Mouse (Mus musculus): ENCODE data around the gene Htr5a.

Gene Htr5a

DNA sequence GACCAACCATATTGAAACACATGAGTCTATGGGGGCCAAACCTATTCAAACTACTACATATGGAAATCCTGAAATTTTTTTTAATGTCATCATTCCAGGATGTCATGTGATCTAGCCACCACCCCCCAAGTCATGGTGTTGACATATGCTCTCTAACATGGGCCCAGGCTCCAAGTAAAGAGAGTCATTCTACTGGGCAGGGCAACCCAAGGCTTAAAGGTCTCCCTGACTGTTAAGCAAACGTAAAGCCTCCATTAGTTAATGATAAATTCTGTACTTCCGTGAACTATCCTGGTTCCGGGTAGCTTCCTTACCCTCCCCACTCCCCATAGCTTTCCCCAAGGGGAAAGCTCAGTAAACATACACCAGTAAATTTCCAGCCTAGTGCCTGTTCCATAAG lies 46.1 kb downstream of the Htr5a start:
- DNase-seq (ENCODE audit: low spot score), result no peak

DNA sequence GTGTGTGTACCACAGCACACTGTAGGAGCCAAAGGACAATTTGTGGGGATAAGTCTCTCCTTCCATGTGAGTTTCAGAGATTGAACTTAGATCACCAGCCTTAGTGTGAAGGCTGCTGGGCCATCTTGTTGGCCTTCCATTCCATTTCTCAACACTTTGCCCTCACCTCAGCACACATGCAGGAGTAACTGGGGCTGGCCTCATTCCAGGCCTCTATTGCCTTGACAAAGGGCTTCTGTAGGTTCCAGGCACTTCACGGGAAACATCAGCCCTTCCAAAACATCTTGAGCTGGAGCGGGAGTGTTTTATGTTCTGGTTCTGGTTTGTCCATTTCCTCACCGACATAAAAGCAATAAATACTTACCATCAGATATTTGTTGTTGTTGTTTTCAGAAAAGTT lies 54.0 kb downstream of the Htr5a start:
- DNase-seq (ENCODE audit: low spot score), result no peak

DNA sequence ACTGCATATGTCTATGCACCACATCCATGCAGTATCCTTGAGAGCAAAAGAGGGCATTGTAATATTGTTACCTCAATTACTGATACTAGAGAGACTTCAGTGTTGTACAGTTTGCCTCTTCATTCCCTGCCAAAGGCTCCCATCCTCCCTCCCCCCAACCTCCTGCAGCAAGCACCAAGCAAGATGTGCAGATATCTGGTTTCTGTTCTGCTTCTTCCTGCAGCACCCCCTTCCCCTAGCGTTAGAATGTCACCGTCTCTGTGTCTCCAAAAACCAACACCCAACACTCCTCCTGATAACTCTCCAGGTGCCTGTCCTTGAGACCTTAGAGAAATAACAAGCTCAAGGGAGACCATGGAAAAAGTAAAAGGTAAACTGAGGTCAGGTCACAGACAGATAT lies 57.8 kb downstream of the Htr5a start:
- DNase-seq (ENCODE audit: low spot score), result no peak

DNA sequence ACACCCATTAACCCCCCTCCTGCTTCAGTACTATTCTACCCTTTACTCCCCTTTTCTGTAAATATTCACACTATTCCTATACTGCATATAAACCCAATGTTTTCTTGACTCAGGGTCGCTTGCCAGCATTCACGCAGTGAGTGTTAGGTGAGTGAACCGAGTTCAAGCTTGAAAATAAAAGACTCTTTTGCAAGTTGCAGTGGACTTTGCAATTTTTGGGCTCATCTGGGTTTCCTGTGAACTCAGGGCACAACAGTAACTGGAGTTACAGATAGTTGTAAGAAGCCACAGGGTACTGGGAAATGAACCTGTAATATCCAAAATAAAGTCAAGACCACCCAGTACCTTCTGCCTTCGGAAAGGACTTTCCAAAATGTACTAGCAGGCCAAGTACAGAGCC lies 58.2 kb downstream of the Htr5a start:
- no peak for DNase-seq (ENCODE audit: low spot score)
